Mouse (Mus musculus) right cerebral cortex, postnatal 36 days (tissue): ENCODE results near the gene Manbal.

Source experiments
- DNase-seq, 2 experiments: peaks; one replicate each; pipeline ENCODE4 v3.0.0; 2022; ENCODE audit warnings: low spot score in 2 of 2, mixed read lengths in 1 of 2

The Manbal gene

GRCm38 (mm10) chr2:157367184-157367893 lies at the start of gene Manbal:
Gene Manbal (plus strand): TSS chr2:157367594.
- peak; percentile 88 to 91 for DNase-seq

GRCm38 (mm10) chr2:157320135-157320534 lies 47.3 kb upstream of the Manbal start:
- DNase-seq = no peak

- DNase-seq = no peak
These were observed 46.5 kb upstream of the Manbal start for GRCm38 (mm10) chr2:157320886-157321285.

- no peak for DNase-seq
These were observed 45.2 kb upstream of the Manbal start for GRCm38 (mm10) chr2:157322029-157322766.

GRCm38 (mm10) chr2:157325238-157325637 lies 42.2 kb upstream of the Manbal start:
- DNase-seq = no peak

- DNase-seq = no peak
These were observed 39.3 kb upstream of the Manbal start for GRCm38 (mm10) chr2:157328106-157328505.

GRCm38 (mm10) chr2:157328570-157328969 lies 38.8 kb upstream of the Manbal start:
- no peak for DNase-seq

GRCm38 (mm10) chr2:157332059-157332458 lies 35.3 kb upstream of the Manbal start:
- DNase-seq = no peak

- DNase-seq = peak; percentile 30 to 37
These were observed 28.7 kb upstream of the Manbal start for GRCm38 (mm10) chr2:157338663-157339062.

GRCm38 (mm10) chr2:157339532-157339931 lies 27.9 kb upstream of the Manbal start:
- no peak for DNase-seq

GRCm38 (mm10) chr2:157340221-157340741 lies 27.1 kb upstream of the Manbal start:
- DNase-seq = peak; percentile 48 to 49

- peak; percentile 50 to 54 for DNase-seq
These were observed 25.7 kb upstream of the Manbal start for GRCm38 (mm10) chr2:157341554-157342270.

- DNase-seq = no peak
These were observed 25.0 kb upstream of the Manbal start for GRCm38 (mm10) chr2:157342328-157342926.

GRCm38 (mm10) chr2:157343337-157343736 lies 24.1 kb upstream of the Manbal start:
- no peak for DNase-seq

GRCm38 (mm10) chr2:157347361-157348159 lies 19.8 kb upstream of the Manbal start, which contains the start of gene Ghrh:
Gene Ghrh (minus strand): TSS chr2:157347506.
- DNase-seq = peak; percentile 32 to 38

- DNase-seq = no peak
These were observed 18.1 kb upstream of the Manbal start for GRCm38 (mm10) chr2:157349121-157349778.

- no peak for DNase-seq
These were observed 14.2 kb upstream of the Manbal start for GRCm38 (mm10) chr2:157353183-157353582.

GRCm38 (mm10) chr2:157354106-157354505 lies 13.3 kb upstream of the Manbal start:
- no peak for DNase-seq

GRCm38 (mm10) chr2:157360028-157360427 lies 7.4 kb upstream of the Manbal start:
- no peak for DNase-seq

- no peak for DNase-seq
These were observed 4.4 kb upstream of the Manbal start for GRCm38 (mm10) chr2:157363031-157363430.
